Mouse (Mus musculus) G1E (cell line): ENCODE data around the gene Mthfr. TPM values are rescaled to one million over a fixed set of nuclear protein-coding genes. Genes with fewer than 3 reads are reported as not detected.

Experiments
- ATAC-seq: 2 replicates; pipeline ENCODE4 v1.8.0; 2016; ENCODE audit warnings: mild to moderate bottlenecking; ENCODE audit not compliant: insufficient number of reproducible peaks, poor library complexity, low FRiP score, severe bottlenecking; ENCODE audit errors: extremely low read depth
- DNase-seq: peaks from one replicate; pipeline ENCODE4 v3.0.0; 2012; ENCODE audit warnings: low spot score
- H3K27me3 ChIP-seq: 2 replicates; pipeline ENCODE4 v1.6.1; 2012; ENCODE audit warnings: mild to moderate bottlenecking, low read length, inconsistent platforms; ENCODE audit not compliant: insufficient read depth
- H3K36me3 ChIP-seq: replicated peaks from 2 replicates; pipeline ENCODE3; 2012; ENCODE audit warnings: mild to moderate bottlenecking, inconsistent platforms
- H3K4me1 ChIP-seq: 2 replicates; pipeline ENCODE4 v1.6.1; 2012; ENCODE audit warnings: low read depth, low read length, inconsistent platforms, mixed read lengths; ENCODE audit not compliant: insufficient read depth
- H3K4me3 ChIP-seq: 2 replicates; pipeline ENCODE4 v1.5.1; 2012; ENCODE audit warnings: low read depth, mild to moderate bottlenecking, inconsistent platforms, low read length, moderate library complexity, mixed read lengths
- H3K9me3 ChIP-seq: replicated peaks from 2 replicates; pipeline ENCODE4 v1.6.1; 2012; ENCODE audit warnings: inconsistent platforms
- CTCF ChIP-seq: IDR thresholded peaks from 2 replicates; pipeline ENCODE4 v1.5.1; 2012; ENCODE audit warnings: low read depth, low read length, inconsistent platforms, mixed read lengths
- GATA1 ChIP-seq: IDR thresholded peaks from 2 replicates; pipeline ENCODE4 v1.6.1; 2012; ENCODE audit warnings: borderline replicate concordance, low read length, inconsistent platforms, mixed read lengths
- GATA2 ChIP-seq: IDR thresholded peaks from 2 replicates; pipeline ENCODE4 v1.6.1; 2012; ENCODE audit warnings: low read depth, low read length, inconsistent platforms, borderline replicate concordance
- POLR2AphosphoS5 ChIP-seq: IDR thresholded peaks from 2 replicates; pipeline ENCODE4 v1.6.1; 2012; ENCODE audit warnings: low read depth, low read length, inconsistent platforms; ENCODE audit not compliant: insufficient replicate concordance
- TAL1 ChIP-seq: conservative IDR thresholded peaks from 2 replicates; pipeline ENCODE4 v1.6.1; 2012; ENCODE audit warnings: low read depth, low read length, inconsistent platforms, mixed read lengths
- polyA plus RNA-seq: library from polyadenylated mRNA; stranded (reverse); fragments of >175 nt; gene quantifications from 2 replicates; pipeline ENCODE4 v1.2.3, GENCODE M21; 2012
- total RNA-seq, 2 experiments: library from RNA; stranded (forward) in 1 of 2; stranded (reverse) in 1 of 2; fragments of 200-1000 nt in 1 of 2; fragments of >200 nt in 1 of 2; fragmentation: Nextera tagmentation in 1 of 2; gene quantifications; 2 replicates each; pipeline ENCODE4 v1.2.3; 2014 to 2017

The Mthfr gene
- total and polyA plus RNA-seq, 3 experiments, result 7.3 to 12.5 (median 9.2) TPM

DNA sequence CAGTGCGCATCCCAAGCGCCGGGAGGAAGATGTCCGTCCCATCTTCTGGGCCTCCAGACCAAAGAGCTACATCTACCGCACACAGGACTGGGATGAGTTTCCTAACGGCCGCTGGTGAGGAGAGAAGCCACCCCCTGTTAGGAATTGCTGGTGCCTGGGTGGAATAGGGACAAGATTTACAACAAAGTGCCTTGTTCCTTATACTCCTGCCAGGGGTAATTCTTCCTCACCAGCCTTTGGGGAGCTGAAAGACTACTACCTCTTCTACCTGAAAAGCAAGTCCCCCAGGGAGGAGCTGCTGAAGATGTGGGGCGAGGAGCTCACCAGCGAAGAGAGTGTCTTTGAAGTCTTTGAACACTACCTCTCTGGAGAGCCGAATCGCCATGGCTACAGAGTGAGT is 13.0 kb downstream of the Mthfr start:
- Histone ChIP-seq H3K36me3 (peaks cover 86% of the 10 kb centered on the region), H3K9me3 (no peaks in the 10 kb centered on the region), H3K27me3 (no peaks in the 10 kb centered on the region)

DNA sequence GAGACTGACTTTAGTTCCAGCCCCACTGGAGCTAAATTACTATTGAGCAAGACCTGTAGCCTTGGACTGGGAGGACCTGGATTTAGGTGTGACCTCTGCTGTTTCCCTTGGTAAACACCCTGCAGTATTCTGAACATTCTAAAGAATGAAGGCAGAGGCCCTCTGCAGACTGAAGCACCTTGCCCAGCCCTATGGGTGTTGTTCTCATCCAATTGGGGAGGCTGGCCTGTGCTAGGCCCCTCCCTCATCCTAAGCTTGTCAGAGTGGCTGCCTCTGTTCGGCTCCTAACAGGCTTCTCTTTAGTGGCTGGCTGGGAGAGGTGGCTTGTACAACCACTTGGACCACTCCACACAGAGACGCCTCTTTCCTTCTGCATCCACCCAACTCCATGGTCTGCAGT is 14.1 kb downstream of the Mthfr start:
- H3K4me1 ChIP-seq, result peaks cover 7% of the 10 kb centered on the region
- H3K4me3 ChIP-seq, result no peak overlapping the region
- DNase-seq, result no peak
- H3K36me3 ChIP-seq, result peaks cover 92% of the 10 kb centered on the region
- TF ChIP-seq GATA1 (no peak), GATA2 (no peak), CTCF (no peak), POLR2AphosphoS5 (no peak), TAL1 (no peak)
- H3K27me3 ChIP-seq, result no peaks in the 10 kb centered on the region
- H3K9me3 ChIP-seq, result no peaks in the 10 kb centered on the region
- ATAC-seq, result no peak

More for the DNA sequence above, 13.0 kb downstream of the Mthfr start:
- DNase-seq (no peak), ATAC-seq (no peak)
- Histone ChIP-seq H3K4me1 (peaks cover 17% of the 10 kb centered on the region), H3K4me3 (no peak overlapping the region)
- TF ChIP-seq GATA2, result no peak
- no peak for TF ChIP-seq POLR2AphosphoS5
- TF ChIP-seq CTCF, result no peak
- TF ChIP-seq GATA1, result no peak
- no peak for TF ChIP-seq TAL1

DNA sequence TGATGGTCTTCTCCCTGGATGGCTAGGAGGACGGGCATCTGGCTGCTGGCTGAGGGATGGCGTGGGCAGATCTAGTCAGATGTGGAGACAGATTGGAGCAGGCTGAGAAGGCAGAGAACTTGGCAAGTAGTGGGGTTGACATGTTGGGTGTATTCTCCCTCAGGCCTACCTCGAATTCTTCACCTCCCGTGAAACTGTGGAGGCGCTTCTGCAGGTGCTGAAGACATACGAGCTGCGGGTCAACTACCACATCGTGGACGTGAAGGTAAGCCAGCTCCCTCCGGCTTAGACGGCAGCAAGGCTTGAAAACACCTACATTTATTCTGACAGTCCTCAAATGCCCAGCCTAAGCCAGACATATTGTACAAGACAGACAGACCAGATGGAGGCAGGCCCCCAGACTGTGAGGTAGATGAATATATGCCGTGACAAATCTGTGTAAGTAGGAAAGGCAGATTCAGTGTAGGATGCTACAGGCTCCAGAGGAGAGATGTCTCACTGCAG is 14.6 kb downstream of the Mthfr start:
- Histone ChIP-seq H3K4me1 (peaks cover 2% of the 10 kb centered on the region), H3K36me3 (peaks cover 92% of the 10 kb centered on the region), H3K27me3 (no peaks in the 10 kb centered on the region), H3K9me3 (no peaks in the 10 kb centered on the region), H3K4me3 (no peak overlapping the region)
- TF ChIP-seq POLR2AphosphoS5 (no peak), TAL1 (no peak), GATA1 (no peak), GATA2 (no peak), CTCF (no peak)
- DNase-seq, result no peak
- no peak for ATAC-seq

DNA sequence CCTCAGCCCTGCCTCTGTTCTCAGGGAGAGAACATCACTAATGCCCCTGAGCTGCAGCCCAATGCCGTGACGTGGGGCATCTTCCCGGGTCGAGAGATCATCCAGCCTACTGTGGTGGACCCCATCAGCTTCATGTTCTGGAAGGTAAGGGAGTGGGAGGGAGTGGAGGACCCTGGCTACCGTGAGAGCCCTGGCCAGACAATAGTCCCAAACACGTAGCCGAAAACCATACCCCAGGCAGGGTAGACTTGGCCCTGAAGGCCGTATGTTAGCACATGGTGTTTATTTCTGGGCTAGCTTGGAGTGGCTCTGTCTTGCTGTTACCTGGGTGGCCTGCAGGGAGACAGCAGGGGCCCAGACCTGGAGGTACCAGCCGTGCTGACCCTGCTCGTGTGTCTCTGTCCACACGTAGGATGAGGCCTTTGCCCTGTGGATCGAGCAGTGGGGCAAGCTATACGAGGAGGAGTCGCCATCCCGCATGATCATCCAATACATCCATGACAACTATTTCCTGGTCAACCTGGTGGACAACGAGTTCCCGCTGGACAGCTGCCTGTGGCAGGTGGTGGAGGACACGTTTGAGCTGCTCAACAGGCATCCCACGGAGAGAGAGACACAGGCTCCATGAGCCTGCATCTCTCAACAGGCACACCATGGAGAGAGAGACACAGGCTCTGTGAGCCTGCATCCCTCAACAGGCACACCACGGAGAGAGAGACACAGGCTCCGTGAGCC is 16.3 kb downstream of the Mthfr start:
- Histone ChIP-seq H3K27me3 (no peaks in the 10 kb centered on the region), H3K4me3 (no peak overlapping the region), H3K9me3 (no peaks in the 10 kb centered on the region), H3K36me3 (peaks cover 81% of the 10 kb centered on the region), H3K4me1 (peaks cover under 1% of the 10 kb centered on the region; the same call in 1 of the 2 replicates)
- DNase-seq (no peak), ATAC-seq (no peak)
- TF ChIP-seq GATA1, result no peak
- TF ChIP-seq GATA2, result no peak
- TF ChIP-seq POLR2AphosphoS5, result no peak
- no peak for TF ChIP-seq CTCF
- TF ChIP-seq TAL1, result no peak

DNA sequence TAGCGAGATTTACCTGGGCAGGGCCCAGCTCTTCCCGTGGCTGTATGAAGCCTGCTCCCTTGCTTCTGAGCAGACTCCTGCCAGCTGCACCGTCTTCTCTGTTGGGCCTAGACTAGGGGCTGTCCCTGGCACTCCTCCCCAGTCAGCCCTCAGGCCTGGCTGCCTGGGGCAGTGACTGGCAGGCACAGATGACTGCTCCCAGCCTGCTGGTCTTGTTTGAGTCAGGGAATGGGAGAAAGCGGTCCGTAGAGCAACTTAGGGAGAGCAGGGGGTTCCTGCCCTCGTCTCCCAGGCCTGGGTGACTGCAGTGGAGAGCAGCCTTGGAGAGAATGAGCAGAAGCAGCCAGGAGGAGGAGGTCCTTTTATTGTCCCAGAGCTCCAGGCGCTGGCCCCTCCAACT is 17.4 kb downstream of the Mthfr start:
- Histone ChIP-seq H3K36me3 (peaks cover 73% of the 10 kb centered on the region), H3K9me3 (no peaks in the 10 kb centered on the region), H3K4me1 (peaks cover 3% of the 10 kb centered on the region; the same call in 1 of the 2 replicates), H3K27me3 (peaks cover 4% of the 10 kb centered on the region; the same call in 1 of the 2 replicates), H3K4me3 (no peak overlapping the region)
- ATAC-seq (no peak), DNase-seq (no peak)
- TF ChIP-seq TAL1 (no peak), GATA1 (no peak), POLR2AphosphoS5 (no peak), GATA2 (no peak)

DNA sequence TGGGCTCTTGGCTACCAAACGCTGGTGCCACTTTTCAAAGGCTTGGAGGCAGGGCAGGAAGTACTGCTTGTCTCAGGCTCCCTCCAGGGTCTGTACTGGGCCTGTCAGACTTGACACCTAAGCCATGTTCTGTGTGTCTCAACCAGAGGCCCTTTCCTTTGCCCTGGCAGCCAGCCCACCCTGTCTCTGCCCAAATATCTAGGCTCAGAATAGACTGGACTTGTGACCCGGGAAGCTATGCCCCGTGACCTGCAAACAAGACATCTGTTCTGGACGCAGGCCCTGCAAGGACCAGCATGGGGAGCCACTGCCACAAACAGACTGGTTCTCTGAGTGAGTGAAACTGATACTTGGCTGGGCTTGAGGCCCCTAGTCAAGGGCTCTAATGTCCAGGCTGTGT is 17.9 kb downstream of the Mthfr start:
- Histone ChIP-seq H3K9me3 (no peaks in the 10 kb centered on the region), H3K4me1 (peaks cover 3% of the 10 kb centered on the region; the same call in 1 of the 2 replicates), H3K27me3 (peaks cover 6% of the 10 kb centered on the region; the same call in 1 of the 2 replicates), H3K36me3 (peaks cover 68% of the 10 kb centered on the region), H3K4me3 (no peak overlapping the region)
- ATAC-seq (no peak), DNase-seq (no peak)
- no peak for TF ChIP-seq GATA2
- TF ChIP-seq CTCF, result no peak
- no peak for TF ChIP-seq GATA1
- no peak for TF ChIP-seq TAL1
- TF ChIP-seq POLR2AphosphoS5, result no peak
